Mouse (Mus musculus) heart, postnatal 36 days (tissue): ENCODE measurements around the gene Rftn1. TPM values are rescaled to one million over a fixed set of nuclear protein-coding genes. Genes with fewer than 3 reads are reported as not detected.

Source experiments
- DNase-seq, 2 experiments: peaks; one replicate each; pipeline ENCODE4 v3.0.0; 2021 to 2022
- intact Hi-C: fragments of 180-260 bp; cut with DNase I; formaldehyde crosslinking; loops from one replicate; pipeline ENCODE4 v1.15.1; 2025
- total RNA-seq, 2 experiments: library from RNA; stranded (reverse); gene quantifications; 2 replicates each; pipeline ENCODE4 v1.2.3; 2021

The Rftn1 gene
- total RNA-seq, 2 experiments from 2014 or later = 49.0 to 57.1 TPM

DNA sequence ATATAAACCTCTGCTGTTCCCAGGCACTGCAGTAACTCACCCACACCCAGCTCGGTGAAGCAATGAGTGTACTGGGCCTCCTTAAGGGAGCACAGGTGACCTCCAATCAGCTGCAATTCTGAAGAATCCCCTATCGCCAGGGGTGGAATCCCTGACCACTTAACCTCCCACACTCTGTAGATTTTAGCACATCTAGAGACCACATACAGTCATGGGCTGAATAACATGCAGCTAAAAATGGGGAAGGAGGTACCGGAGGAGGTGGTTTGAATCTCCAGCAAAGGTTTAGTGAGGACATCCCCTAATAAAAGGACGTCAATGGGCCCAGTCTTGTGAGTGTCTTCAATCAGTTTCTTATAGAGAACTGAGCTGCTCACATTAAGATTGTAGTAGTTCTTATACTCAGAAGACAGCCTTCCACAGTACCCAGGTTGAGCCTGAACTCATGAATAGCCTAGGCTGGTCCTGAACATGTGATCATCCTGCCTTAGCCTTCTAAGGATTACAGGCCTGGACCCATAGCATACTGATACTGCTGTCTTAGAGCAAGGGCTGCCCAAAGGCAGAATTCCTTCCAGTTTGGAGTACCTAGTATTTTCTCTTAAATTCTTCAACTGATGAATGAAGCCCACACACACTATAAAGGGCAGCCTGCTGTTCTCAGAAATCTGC, 9.4 kb downstream of the Rftn1 start:
- intact Hi-C loops = no loop called here
- no peak for DNase-seq

DNA sequence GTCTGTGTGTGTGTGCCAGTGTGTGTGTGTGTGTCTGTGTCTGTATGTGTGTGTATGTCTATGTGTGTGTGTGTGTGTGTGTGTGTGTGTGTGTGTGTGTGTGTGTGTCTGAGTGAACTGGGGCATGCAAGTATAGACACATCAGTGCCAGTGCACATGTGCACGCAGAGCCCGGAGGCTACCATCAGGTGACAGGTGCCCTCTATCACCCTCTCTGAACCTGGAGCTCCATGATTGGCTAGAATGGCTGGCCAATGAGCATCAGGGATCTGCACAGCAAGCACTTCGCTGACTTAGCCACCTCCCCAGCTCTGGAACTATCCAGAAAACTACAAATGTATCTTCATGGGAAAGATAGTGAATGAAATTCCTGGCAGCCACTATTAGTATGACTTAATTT, 16.7 kb downstream of the Rftn1 start:
- intact Hi-C loops = no loop called here
- DNase-seq = no peak

DNA sequence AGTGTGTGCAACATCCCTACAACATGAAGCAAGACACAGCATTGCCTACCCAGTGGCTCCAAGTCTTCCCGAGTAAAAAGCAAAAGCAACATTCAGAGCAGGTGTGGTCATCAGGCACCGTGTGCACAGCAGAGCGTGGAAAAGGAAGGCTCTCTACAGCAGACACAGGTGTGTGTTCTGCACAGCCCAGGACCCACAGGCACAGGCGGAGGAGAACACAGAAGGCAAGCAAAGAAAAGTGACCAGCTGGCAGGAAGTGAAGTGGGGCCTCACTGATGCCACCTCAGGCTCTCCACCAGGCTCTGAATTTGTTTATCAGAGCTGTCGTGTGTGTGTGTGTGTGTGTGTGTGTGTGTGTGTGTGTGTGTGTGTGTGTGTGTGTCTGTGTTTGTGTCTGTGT, 17.1 kb downstream of the Rftn1 start:
- DNase-seq = no peak
- intact Hi-C loops = no loop called here

DNA sequence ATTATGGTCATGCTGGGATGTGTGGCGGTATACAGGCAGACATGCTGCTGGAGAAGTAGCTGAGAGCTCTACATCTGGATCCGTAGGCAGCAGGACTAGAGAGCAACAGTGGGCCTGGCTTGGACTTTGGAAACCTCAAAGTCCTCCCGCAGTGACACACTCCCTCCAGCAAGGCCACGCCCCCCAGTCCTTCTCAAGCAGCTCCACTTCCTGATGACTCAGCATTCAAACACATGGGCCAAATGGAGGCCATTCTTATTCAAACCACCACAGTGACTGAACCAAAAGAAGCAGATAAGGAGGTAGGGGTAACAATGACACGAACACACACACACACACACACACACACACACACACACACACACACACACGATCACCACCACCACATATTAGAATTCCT, 17.7 kb downstream of the Rftn1 start:
- intact Hi-C loops = no loop called here
- DNase-seq = no peak

DNA sequence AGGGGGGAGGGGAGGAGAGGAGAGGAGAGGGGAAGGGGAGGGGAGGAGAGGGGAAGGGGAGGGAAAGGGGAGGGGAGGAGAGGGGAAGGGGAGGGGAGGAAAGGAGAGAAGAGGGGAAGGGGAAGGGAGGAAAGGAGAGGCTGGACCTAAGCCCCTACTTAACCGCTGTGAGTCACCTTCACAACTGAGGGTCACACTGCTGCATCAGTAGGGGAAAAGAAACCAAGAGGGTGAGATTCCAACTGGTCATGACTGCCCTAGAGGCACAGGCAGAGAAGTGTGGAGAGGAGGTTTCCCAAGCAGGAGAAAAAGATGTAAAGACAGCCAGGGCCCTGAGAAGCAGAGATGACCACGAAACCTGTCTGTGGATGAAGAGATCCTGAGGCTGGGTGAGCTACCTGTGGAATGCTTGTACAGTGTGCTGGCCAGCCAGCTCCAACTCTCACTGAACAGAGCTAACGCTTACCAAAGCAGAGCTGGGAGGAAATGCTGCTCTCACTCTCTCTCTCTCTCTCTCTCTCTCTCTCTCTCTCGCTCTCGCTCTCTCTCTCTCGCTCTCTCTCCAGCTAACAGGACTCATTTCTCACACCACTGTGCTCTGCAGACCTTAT, 19.4 kb downstream of the Rftn1 start:
- DNase-seq = no peak
- intact Hi-C loops = no loop called here

DNA sequence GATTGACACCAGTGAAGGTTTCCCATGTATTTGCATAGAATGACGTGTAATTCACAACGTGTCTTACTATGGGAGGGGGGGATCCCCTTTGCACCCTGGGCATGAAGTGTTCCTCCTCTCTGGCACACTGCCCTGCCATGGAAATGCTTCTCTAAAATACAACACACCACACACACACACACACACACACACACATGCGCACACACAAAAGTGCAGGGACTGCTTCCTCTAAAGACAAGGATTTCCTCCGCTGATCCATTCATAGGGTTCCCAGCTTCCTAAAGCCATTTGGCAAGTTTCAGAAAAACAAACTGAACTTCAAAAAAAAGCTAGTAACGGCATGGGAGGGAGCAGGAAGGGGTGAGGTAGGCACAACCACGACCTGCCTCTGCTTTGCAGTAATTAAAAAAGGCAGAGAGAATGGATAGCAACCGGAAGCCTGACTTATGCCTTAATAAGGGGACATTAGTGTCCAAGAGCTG, 20.5 kb downstream of the Rftn1 start:
- intact Hi-C loops = no loop called here
- peak; percentile 55 to 61 for DNase-seq

DNA sequence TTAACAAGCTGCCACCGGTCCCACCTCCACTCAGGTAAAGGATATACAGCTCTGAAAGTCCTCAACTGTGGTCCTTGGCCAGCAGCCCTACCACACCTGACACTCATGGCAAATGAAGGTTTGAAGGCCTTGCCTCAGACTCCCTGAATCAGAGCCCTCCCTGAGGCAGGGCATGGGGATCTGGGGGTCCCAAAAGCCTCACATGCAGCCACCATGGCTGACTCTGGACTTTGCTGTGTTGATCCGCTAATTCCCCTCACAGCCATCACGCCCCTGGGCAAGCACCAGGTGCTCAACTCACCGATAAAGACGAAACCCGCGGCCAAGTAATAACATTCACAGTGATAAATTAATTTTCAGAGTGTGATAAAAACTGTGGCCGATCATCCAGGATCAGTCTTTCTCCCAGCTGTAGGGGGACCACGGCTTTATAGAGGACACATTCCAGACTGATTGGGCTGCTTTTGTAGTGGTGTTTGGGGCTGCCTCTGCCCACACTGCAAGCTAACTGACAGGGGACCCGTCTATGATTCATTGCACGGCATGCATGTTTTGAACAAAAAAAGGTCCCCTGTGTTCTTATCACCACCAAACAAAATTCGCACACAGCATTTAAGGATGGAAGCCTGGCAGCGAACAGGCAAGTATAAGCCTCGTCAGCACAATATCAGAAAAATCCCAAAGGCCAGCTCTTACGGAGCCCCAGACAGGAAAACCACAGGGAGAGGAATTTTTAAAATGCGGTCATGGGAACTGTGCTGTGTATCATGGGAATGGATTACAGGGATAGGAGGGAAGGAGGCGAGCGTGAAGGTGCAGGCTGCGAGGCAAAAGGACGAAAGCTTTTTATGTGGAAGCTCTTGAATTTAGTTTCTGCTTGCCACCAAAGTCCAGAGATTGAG, 29.3 kb downstream of the Rftn1 start:
- intact Hi-C loops = no loop called here
- no peak for DNase-seq

DNA sequence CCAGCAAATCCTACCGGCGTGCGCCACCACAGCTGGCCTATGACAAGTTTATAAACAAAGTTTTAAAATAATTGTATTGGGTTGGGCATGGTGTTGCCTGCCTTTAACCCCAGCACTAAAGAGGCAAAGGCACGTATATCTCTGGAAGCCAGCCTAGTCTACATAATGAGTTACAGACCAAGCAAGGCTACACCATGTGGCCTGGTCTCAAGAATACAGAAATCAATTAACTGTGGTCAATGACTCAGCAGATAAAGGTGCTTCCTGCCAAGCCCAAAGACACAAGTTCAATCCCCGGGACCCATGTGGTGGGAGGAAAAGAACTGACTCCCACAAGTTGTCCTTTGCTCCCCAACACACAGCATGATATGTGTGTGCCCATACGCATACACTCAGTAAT, 30.1 kb downstream of the Rftn1 start:
- intact Hi-C loops = no loop called here
- no peak for DNase-seq

DNA sequence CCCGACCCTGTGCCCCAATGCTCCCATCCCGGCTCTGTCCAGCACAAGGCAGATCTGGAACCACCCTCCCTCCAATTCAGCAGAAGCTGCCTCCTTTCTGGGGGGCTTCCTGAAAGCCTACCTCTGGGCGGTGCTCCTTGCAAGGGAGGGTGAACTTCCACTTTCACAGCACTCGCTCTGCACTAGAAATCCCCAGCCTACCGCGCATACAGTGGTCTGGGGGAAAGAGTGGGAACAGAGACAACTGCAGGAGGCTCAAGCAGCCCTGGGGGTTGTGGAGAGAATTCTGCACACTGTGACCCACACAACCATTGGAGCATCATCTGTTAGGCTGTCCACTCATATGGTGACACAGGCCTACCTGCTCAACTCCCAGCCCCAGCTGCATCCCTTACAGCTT, 30.7 kb downstream of the Rftn1 start:
- intact Hi-C loops = no loop called here
- no peak for DNase-seq

DNA sequence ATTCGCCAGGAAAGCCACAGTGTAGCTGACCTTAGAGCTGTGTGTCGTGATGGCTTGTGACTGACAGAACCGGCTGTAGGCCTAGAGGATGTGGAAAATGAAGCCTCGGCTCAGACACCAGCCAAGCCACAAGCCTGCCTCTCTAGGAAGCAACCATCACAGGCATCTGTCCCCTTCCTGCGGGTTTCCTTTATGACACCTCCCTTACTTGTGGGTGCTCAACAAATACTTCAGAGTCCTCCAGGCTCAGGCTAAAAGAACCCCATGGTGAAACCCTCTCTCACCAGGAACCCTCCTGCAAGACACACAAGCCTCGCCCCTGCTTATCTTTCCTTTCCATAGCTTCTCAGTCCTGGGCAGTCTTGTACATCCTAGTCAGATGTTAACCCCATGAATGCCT, 31.9 kb downstream of the Rftn1 start:
- intact Hi-C loops = no loop called here
- no peak for DNase-seq

DNA sequence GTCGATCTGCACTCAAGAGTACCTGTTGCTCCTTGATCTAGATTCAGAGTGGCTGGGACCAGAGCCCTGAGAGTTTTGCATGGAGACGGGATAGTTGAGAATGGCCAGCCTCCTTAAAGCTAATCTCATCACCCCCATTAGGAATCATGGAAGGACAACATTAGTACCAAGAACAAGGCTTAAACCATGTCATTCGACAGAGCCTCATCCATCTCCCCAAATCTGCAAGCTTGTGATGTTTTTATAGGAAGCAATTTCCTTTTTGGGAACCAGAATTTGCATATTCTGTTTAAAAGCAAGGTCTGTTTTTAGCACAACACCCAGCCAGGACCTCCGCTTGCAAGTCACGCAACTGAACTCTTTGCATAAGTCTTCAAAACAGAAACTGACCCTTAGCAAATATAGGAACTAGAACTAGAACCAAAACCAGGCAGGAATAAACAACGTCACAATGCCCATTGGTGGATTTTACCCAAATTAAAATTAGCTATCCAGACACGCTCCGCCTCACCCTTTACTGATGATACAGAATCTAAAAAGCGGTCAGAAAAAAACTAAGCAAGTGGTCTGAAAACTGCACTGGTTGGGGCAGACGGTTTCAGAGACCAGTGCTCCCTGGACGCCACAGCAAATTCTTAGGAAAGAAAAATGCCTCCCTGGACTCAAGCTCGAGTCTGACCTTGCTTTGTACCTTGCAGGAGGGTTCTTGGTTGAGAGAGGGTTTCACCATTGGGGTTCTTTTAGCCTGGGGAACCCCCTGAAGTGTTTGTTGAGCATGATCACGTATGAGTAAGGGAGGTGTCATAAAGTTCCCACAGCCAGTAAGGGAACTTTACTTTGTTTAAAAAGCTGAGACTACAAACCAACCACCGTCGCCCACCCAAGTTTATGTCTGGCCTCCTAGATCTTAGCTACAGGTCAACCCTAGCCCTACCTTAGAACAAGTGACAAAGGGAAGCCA, 33.0 kb downstream of the Rftn1 start:
- intact Hi-C loops = no loop called here

DNA sequence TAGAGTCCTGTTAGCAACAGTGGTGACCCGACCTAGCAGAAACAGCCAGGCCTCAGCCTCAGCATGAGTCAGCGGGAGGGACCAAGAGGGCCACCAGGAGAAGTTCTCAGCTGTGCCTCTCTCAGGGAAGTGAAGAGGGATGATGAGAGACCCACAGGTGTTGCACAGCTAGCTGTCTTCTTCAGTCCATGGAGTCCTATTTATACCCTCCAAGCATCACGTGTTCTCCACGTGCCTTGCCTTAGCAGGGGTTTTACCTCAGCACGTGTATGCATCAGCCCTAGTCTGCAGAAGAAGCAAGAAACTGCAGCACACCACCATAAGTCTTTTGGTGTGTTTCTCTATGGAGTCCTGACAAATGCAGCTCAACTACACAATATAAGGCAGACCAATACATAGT, 38.4 kb downstream of the Rftn1 start:
- intact Hi-C loops = no loop called here
- no peak for DNase-seq

More for the DNA sequence above, 33.0 kb downstream of the Rftn1 start:
- DNase-seq = no peak

DNA sequence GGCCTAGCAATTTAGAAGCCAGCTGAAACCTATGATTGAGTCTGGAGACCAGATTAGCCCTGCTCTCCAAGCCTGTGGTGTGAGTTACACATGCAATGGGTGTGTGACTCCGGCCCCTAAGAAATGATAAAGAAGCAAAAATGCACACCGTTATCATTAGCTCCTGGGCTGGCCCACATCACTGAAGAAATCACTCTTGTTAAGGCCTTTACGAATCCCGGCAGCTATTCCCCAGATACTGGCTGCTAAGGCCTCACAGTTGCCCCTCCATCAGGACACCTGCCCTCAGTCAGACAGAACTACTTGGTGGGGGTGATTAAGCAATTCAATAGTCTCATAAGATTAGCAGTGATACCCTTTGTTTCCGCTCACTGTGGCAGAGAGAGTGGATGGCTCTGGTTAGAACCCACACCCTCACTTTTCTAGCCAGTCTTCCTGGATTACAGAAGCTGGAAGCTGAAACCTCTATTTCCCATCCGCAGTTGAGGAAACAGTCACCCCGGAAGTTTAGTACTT, 39.2 kb downstream of the Rftn1 start:
- DNase-seq = no peak
- intact Hi-C loops = no loop called here

DNA sequence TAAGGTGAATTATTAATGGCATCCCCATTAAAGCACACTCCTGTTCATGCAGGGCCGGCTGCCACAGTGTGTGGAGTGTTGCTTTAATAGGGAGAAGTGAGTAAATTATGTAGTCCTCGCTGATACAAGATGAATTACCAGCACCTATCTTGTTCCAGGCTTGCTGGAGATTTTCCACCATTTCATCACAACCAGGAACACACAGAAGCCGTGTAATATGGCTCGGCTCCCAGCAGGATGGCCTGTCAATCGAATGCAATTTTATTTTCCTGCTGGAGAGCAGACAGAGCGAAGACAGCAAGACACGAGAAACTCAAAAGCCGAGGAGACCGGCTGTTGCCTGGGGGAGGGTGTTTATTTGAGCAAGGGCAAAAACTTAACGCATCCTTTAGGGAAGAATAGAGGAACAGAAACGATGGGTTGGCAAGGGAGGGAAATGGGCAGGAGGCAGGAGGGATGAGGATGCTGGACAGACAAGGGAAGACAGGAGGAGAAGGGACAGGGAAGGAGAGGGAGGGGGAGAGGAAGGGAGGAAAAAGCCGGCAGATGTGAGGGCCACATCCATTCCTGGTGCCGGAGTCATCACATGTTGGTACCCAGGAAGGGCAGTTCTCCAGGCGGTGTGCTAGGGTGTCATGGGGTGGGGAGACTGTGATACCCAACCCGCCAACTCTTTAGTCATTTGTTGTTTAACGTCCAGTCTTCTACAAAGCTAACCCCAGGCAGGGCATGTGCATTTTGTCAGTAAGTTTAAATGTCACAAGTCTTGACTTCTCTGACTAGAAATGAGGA, 39.9 kb downstream of the Rftn1 start:
- intact Hi-C loops = no loop called here
- peak in 1 of 2 experiments; percentile 41 for DNase-seq

DNA sequence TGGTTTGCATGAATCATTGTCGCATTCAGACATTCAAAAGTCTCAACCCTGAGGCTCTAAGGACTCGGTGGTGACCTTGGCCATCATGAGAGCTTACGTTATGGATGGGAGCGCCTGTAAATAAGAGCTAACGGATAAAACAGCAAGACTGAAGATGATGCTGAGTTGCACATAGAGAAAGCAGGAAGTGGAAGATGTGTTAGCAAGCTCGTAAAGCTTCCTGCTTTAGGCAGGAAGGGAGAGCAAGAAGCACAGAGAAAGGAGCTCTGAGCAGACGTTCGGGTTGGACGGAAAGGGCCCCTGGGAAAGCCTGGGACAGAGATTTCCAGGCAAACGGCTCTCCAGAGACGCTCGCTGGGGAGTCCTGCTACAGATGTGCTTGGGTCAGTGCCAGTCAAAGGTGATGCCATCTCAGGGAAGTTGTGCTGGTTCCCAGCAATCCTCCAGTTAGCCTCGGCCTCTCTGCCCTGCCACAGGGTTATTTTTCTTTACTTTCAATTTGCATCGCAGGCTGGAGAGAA, 40.7 kb downstream of the Rftn1 start:
- intact Hi-C loops = no loop called here
- no peak for DNase-seq

DNA sequence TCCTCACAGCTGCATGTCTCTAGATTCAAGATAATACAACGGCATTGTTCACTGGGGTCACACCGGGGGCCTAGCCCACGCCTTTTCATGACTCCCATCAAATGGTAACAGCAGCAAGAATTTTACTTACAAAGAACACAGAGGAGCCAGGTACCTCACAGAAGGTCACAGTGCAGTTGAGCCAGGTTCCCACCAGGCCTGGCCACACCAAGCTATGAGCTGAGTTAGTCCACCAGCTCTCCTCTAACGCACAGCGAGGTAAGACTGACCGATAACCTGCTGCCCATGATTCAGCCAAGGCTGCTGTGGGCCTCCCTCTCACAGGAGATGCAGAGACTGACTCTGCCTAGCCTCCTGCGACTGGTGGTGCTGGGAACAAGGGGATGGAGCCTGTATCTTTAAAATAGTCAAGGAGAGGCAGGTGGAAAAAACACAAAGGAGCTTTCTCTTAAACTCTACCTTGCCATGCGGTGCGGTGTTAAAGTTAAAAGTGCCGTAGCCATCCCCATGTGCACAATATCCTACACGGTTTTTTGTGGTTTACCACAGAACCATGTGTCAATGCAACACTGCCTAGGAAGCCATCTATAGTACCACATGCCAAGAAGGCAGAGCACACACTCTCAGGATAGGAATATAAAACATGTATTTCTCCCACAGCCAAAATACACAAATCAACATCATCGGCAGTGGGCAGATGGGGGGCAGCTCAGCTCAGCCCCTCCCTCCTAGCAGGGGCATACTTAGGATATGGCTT, 42.5 kb downstream of the Rftn1 start:
- intact Hi-C loops = no loop called here

DNA sequence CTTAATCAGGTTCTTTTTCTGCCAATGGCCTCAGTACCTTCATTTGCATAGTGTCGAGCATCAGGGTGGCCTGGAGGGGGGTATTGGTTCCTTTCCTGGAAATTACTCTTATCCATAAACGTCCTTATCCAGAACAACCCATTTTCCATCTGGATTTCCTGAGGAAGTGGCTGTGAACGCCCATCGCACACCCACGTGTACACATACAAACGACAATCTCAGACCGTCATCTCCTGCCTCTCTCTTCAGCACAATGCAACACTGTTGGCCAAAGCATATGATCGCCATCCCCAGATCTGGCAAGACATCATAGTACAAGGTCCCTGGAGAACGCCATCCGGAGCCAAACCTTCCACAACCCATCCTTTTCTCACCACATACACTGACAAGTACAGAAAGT, 47.1 kb downstream of the Rftn1 start:
- intact Hi-C loops = loop anchor here (2.0 kb wide), 2 partner anchors 45 to 157 kb away; no protein-coding TSS in a partner anchor
- DNase-seq = peak in 1 of 2 experiments; percentile 49

More for the DNA sequence above, 42.5 kb downstream of the Rftn1 start:
- no peak for DNase-seq

DNA sequence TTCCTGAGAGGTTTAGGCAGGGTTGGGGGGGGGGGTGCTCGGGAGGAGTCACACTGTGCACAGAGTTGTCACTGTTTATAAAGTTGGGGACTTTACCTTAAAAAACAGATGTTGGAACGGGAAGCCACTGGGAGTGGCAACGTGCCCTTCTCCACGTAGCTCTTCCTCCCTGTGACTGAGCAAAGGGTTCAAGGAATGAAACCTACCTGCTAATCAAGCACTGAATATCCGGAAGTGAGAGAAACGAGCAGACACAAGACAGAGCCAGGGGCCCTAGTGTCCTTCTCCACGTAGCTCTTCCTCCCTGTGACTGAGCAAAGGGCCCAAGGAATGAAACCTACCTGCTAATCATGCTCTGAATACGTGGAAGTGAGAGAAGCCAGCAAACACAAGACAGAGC, 47.9 kb downstream of the Rftn1 start:
- intact Hi-C loops = loop anchor here (2.0 kb wide), 2 partner anchors 46 to 156 kb away; no protein-coding TSS in a partner anchor
- DNase-seq = no peak
